Mouse (Mus musculus) heart, postnatal 0 days (tissue): Measurements from ENCODE around the gene Xpa.

Source experiments
- CTCF ChIP-seq: IDR thresholded peaks from 2 replicates; pipeline ENCODE4 v1.5.1; 2016; ENCODE audit warnings: antibody characterized with exemption, control low read depth, low read depth
- EP300 ChIP-seq: IDR thresholded peaks from 2 replicates; pipeline ENCODE4 v1.6.1; 2016; ENCODE audit warnings: antibody characterized with exemption, low read depth

GRCm38 (mm10) chr4:46221090-46221489, 25.0 kb upstream of the Xpa start:
- TF ChIP-seq CTCF (no peak), EP300 (no peak)
